In the genomic region with DNA sequence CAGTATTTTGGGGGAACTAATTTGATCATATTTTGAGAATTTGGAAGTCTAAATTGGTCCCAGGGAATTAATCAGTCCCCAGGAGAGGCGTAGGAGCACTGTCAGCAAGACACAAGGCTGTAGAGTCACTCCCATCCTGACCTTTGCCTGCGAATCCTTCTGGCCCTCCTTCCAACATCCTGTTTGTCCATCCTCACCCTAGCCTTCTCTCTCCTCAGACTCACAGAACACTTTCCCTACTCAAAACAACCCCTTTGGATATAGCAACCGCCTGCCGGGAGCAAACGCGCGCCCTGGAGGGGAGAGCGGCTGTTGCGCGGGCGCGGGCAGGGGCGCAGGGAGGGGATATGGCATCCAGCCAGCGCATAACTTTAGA, we compare ENCODE assay signal across 8 mouse cellular contexts. TPM values are rescaled to one million over a fixed set of nuclear protein-coding genes. Genes with fewer than 3 reads are reported as not detected.
A peak's percentile ranks its signal among the peaks of the same experiment; 100 is the strongest.
DNase-seq lines count a peak whose midpoint lies in the region; ATAC-seq lines count a peak whose summit lies in the region.

No protein-coding gene starts in this region.

- peak; percentile 59; the same call in 1 of the 2 replicates for ATAC-seq in forebrain, embryonic 12.5 days (ENCODE audit: low FRiP score)
- no peak for ATAC-seq in hindbrain, embryonic 14.5 days (ENCODE audit: low FRiP score)

- H3K4me2 ChIP-seq in forebrain, embryonic 12.5 days, result peak overlapping the region; percentile 45
- peak overlapping the region; percentile 45 for H3K4me2 ChIP-seq in hindbrain, embryonic 14.5 days (replicated peaks)

- WGBS in forebrain, embryonic 12.5 days, result 18% methylated on average over 14 of the region's 14 CpGs
- WGBS in hindbrain, embryonic 14.5 days, result 19% methylated on average over 14 of the region's 14 CpGs

- H3K4me1 ChIP-seq in forebrain, embryonic 12.5 days, result peaks cover 8% of the 10 kb centered on the region
- H3K4me1 ChIP-seq in hindbrain, embryonic 14.5 days (replicated peaks; ENCODE audit: control insufficient read depth, insufficient read depth, low read length), result no peaks in the 10 kb centered on the region

- H3K27ac ChIP-seq in forebrain, embryonic 12.5 days, result no peak overlapping the region
- no peak overlapping the region for H3K27ac ChIP-seq in hindbrain, embryonic 14.5 days

- no peak overlapping the region for H3K9ac ChIP-seq in forebrain, embryonic 12.5 days
- no peak overlapping the region for H3K9ac ChIP-seq in hindbrain, embryonic 14.5 days

- peak overlapping the region; percentile 17; the same call in 1 of the 2 replicates for H3K4me3 ChIP-seq in forebrain, embryonic 12.5 days (replicated peaks)
- peak overlapping the region; percentile 14; the same call in 1 of the 2 replicates for H3K4me3 ChIP-seq in hindbrain, embryonic 14.5 days (replicated peaks; ENCODE audit: low read length)

- no peaks in the 10 kb centered on the region for H3K36me3 ChIP-seq in forebrain, embryonic 12.5 days (replicated peaks)
- H3K36me3 ChIP-seq in hindbrain, embryonic 14.5 days (replicated peaks; ENCODE audit: control insufficient read depth, insufficient read depth), result no peaks in the 10 kb centered on the region

- H3K9me3 ChIP-seq in forebrain, embryonic 12.5 days, result no peaks in the 10 kb centered on the region
- no peaks in the 10 kb centered on the region for H3K9me3 ChIP-seq in hindbrain, embryonic 14.5 days (ENCODE audit: control insufficient read depth, low read length)

- peak; percentile 14 for DNase-seq in gastrocnemius, adult 18-20 months (ENCODE audit: low spot score)
- no peak for DNase-seq in gastrocnemius, postnatal 4 days (ENCODE audit: low spot score in 2 of 2)
- DNase-seq in ES-CJ7 (ENCODE audit: low read depth, low spot score) (peak; percentile 58), liver (peak; percentile 10)
- DNase-seq in hindbrain, embryonic 14.5 days (ENCODE audit: low spot score), result no peak
- peak; percentile 4 for DNase-seq in retina, embryonic 14.5 days (ENCODE audit: low spot score)
- DNase-seq in urinary bladder, postnatal 10 days (ENCODE audit: low spot score), result no peak

- H3K27me3 ChIP-seq in forebrain, embryonic 12.5 days, result 0 out of 2 replicates have a peak, but pooled peaks cover 4% of the 10 kb centered on the region
- no peaks in the 10 kb centered on the region for H3K27me3 ChIP-seq in hindbrain, embryonic 14.5 days (ENCODE audit: control insufficient read depth, insufficient read depth, low read length)

RNA-seq across cellular contexts. Expression of a gene that starts 31.7 kb away (rescaled TPM):
- 1 to 10 TPM in 1 of 2 experiments, under 1 TPM in 1; 0.55 to 2.0 TPM for total RNA-seq in gastrocnemius, adult 18-20 months (2021)
- 1 to 10 TPM in 1 of 2 experiments, not detected in 1; 1.0 TPM for total RNA-seq in gastrocnemius, postnatal 4 days (2021)
- 0.23 and 0.26 TPM in 2 replicates for polyA plus RNA-seq in forebrain, embryonic 12.5 days (2016; fragmentation: Nextera tagmentation; extraction: Ambion mirVana)
- polyA plus RNA-seq in hindbrain, embryonic 14.5 days (2014; fragmentation: Nextera tagmentation; extraction: Ambion mirVana), result 0.51 and 0.61 TPM in 2 replicates

RNA-seq across cellular contexts. Expression of a gene that starts 53.7 kb away (rescaled TPM):
- total RNA-seq in gastrocnemius, adult 18-20 months (2021), result 1 to 10 TPM; 1.2 to 1.4 TPM
- 1 to 10 TPM; 2.1 to 2.6 TPM for total RNA-seq in gastrocnemius, postnatal 4 days (2021)
- polyA plus RNA-seq in forebrain, embryonic 12.5 days (2016; fragmentation: Nextera tagmentation; extraction: Ambion mirVana), result 12.7 and 13.6 TPM in 2 replicates
- 19.5 and 20.0 TPM in 2 replicates for polyA plus RNA-seq in hindbrain, embryonic 14.5 days (2014; fragmentation: Nextera tagmentation; extraction: Ambion mirVana)

Comparison
In these comparisons a context has a peak if more than half of its experiments do, and no peak if none do; other contexts are left out.
1. DNase-seq: peak in gastrocnemius, adult 18-20 months (single experiment), ES-CJ7 (single experiment), liver (single experiment) and retina, embryonic 14.5 days (single experiment); none in gastrocnemius, postnatal 4 days (0 of 2), hindbrain, embryonic 14.5 days (single experiment) and urinary bladder, postnatal 10 days (single experiment).